8 mouse cellular contexts compared by ENCODE assay signal in the genomic region with DNA sequence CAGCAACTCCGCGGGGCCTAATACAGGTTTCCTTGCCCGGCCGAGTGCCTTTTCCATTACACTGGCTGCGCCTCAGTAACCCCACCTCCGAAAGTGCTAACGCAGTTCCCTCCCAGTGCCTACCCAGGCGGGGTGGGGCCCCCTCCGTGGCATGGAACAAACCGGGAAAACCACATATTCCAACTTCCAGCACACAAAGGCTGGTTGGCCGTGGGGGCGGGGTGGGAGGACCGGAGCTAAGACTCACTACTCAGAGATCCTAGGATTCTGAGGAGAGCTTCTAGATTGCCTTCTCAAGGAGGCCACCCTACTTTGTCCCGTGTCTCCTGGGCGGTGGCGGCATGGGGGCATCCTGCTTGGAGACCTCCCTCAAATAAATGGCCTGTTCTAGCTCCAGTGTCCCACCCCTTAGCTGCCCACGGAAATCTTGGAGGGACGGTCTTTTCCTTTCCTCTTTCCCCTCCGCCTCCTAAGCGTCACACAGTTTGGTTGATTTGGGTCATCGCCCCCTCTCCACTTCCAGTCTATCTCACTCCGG. TPM values are rescaled to one million over a fixed set of nuclear protein-coding genes. Genes with fewer than 3 reads are reported as not detected.
DNase-seq lines count a peak whose midpoint lies in the region; ATAC-seq lines count a peak whose summit lies in the region.

No protein-coding gene starts in this region.

- H3K4me2 ChIP-seq in hindbrain, embryonic 14.5 days (replicated peaks) = peak overlapping the region; percentile 96
- H3K4me2 ChIP-seq in liver, embryonic 11.5 days = peak overlapping the region; percentile 67
- H3K4me2 ChIP-seq in neural tube, embryonic 11.5 days (ENCODE audit: low read depth) = peak overlapping the region; percentile 74

- peaks cover 25% of the 10 kb centered on the region for H3K27me3 ChIP-seq in hindbrain, embryonic 14.5 days (ENCODE audit: control insufficient read depth, insufficient read depth, low read length)
- H3K27me3 ChIP-seq in liver, embryonic 11.5 days (replicated peaks; ENCODE audit: control insufficient read depth, insufficient read depth, low read length) = peaks cover 59% of the 10 kb centered on the region
- no peaks in the 10 kb centered on the region for H3K27me3 ChIP-seq in neural tube, embryonic 11.5 days (ENCODE audit: control insufficient read depth, insufficient read depth, low read length)

- H3K4me1 ChIP-seq in hindbrain, embryonic 14.5 days (replicated peaks; ENCODE audit: control insufficient read depth, insufficient read depth, low read length) = peaks cover 5% of the 10 kb centered on the region; the same call in 1 of the 2 replicates
- H3K4me1 ChIP-seq in liver, embryonic 11.5 days (replicated peaks; ENCODE audit: control insufficient read depth, insufficient read depth, low read length) = peaks cover 3% of the 10 kb centered on the region; the same call in 1 of the 2 replicates
- peaks cover 7% of the 10 kb centered on the region for H3K4me1 ChIP-seq in neural tube, embryonic 11.5 days (ENCODE audit: control insufficient read depth, insufficient read depth, low read length)

- no peaks in the 10 kb centered on the region for H3K36me3 ChIP-seq in hindbrain, embryonic 14.5 days (replicated peaks; ENCODE audit: control insufficient read depth, insufficient read depth)
- no peaks in the 10 kb centered on the region for H3K36me3 ChIP-seq in liver, embryonic 11.5 days (ENCODE audit: control insufficient read depth, insufficient read depth, low read length)
- H3K36me3 ChIP-seq in neural tube, embryonic 11.5 days (ENCODE audit: control insufficient read depth, insufficient read depth, low read length) = no peaks in the 10 kb centered on the region

- H3K4me3 ChIP-seq in hindbrain, embryonic 14.5 days (replicated peaks; ENCODE audit: low read length) = peak overlapping the region; percentile 48
- peak overlapping the region; percentile 59 for H3K4me3 ChIP-seq in liver, embryonic 11.5 days (ENCODE audit: low read depth, low read length)
- peak overlapping the region; percentile 60 for H3K4me3 ChIP-seq in neural tube, embryonic 11.5 days (ENCODE audit: low read depth, low read length)

- peak overlapping the region; percentile 59 for H3K9ac ChIP-seq in hindbrain, embryonic 14.5 days
- H3K9ac ChIP-seq in liver, embryonic 11.5 days (ENCODE audit: low read depth, low read length) = peak overlapping the region; percentile 48
- H3K9ac ChIP-seq in neural tube, embryonic 11.5 days (ENCODE audit: low read length) = peak overlapping the region; percentile 68

- peak; percentile 26; the same call in 1 of the 2 replicates for ATAC-seq in hindbrain, embryonic 14.5 days (ENCODE audit: low FRiP score)
- peak; percentile 13; the same call in 1 of the 2 replicates for ATAC-seq in liver, embryonic 11.5 days (replicated peaks; ENCODE audit: low FRiP score)
- ATAC-seq in neural tube, embryonic 11.5 days (ENCODE audit: insufficient read depth, low FRiP score, low TSS enrichment) = no peak; the same call in 1 of the 2 replicates

- H3K27ac ChIP-seq in hindbrain, embryonic 14.5 days = 0 out of 2 replicates have a peak overlapping the region, but pooled peaks have one; percentile 48
- H3K27ac ChIP-seq in liver, embryonic 11.5 days (ENCODE audit: low read depth, low read length) = peak overlapping the region; percentile 77
- H3K27ac ChIP-seq in neural tube, embryonic 11.5 days (ENCODE audit: low read depth, low read length) = 0 out of 2 replicates have a peak overlapping the region, but pooled peaks have one; percentile 56

- no peaks in the 10 kb centered on the region for H3K9me3 ChIP-seq in hindbrain, embryonic 14.5 days (ENCODE audit: control insufficient read depth, low read length)
- no peaks in the 10 kb centered on the region for H3K9me3 ChIP-seq in liver, embryonic 11.5 days (ENCODE audit: control insufficient read depth, low read length)
- no peaks in the 10 kb centered on the region for H3K9me3 ChIP-seq in neural tube, embryonic 11.5 days (ENCODE audit: control insufficient read depth, low read length)

- WGBS in hindbrain, embryonic 14.5 days = 3% methylated on average over 22 of the region's 22 CpGs
- WGBS in liver, embryonic 11.5 days = 5% methylated on average over 22 of the region's 22 CpGs
- WGBS in neural tube, embryonic 11.5 days = 1% methylated on average over 22 of the region's 22 CpGs

- peak; percentile 16 to 24 for DNase-seq in thymus, adult 18-20 months
- no peak for DNase-seq in thymus, postnatal 0 days (ENCODE audit: low spot score)
- DNase-seq in forelimb bud, embryonic 11.5 days (ENCODE audit: low read depth, low spot score) = peak; percentile 66
- no peak for DNase-seq in hindbrain, embryonic 14.5 days (ENCODE audit: low spot score)
- peak; percentile 66 for DNase-seq in liver, embryonic 11.5 days (ENCODE audit: low spot score)
- DNase-seq in neural tube, embryonic 11.5 days (ENCODE audit: low spot score) = peak; percentile 71
- peak; percentile 63 for DNase-seq in urinary bladder, postnatal 25 days (ENCODE audit: low spot score)
- no peak for DNase-seq in layer of hippocampus, adult 9-11 months

RNA-seq across cellular contexts. Expression of a gene that starts 0.7 kb away (rescaled TPM):
- 11.8 and 12.3 TPM in 2 replicates for polyA plus RNA-seq in thymus, postnatal 0 days (2015; fragmentation: Nextera tagmentation; extraction: Ambion mirVana)
- polyA plus RNA-seq in hindbrain, embryonic 14.5 days (2014; fragmentation: Nextera tagmentation; extraction: Ambion mirVana) = 2.6 and 3.2 TPM in 2 replicates
- 3.2 TPM in 2 replicates for polyA plus RNA-seq in liver, embryonic 11.5 days (2014; fragmentation: Nextera tagmentation; extraction: Ambion mirVana)
- polyA plus RNA-seq in neural tube, embryonic 11.5 days (2014; fragmentation: Nextera tagmentation; extraction: Ambion mirVana) = 7.5 and 8.4 TPM in 2 replicates

RNA-seq across cellular contexts. Expression of a gene that starts 39.5 kb away (rescaled TPM):
- 77.8 and 101 TPM in 2 replicates for polyA plus RNA-seq in thymus, postnatal 0 days (2015; fragmentation: Nextera tagmentation; extraction: Ambion mirVana)
- polyA plus RNA-seq in hindbrain, embryonic 14.5 days (2014; fragmentation: Nextera tagmentation; extraction: Ambion mirVana) = 13.8 and 17.6 TPM in 2 replicates
- polyA plus RNA-seq in liver, embryonic 11.5 days (2014; fragmentation: Nextera tagmentation; extraction: Ambion mirVana) = 47.0 and 49.8 TPM in 2 replicates
- 90.0 and 93.2 TPM in 2 replicates for polyA plus RNA-seq in neural tube, embryonic 11.5 days (2014; fragmentation: Nextera tagmentation; extraction: Ambion mirVana)

Comparison
In these comparisons a context has a peak if more than half of its experiments do, and no peak if none do; other contexts are left out.
1. DNase-seq: peak in thymus, adult 18-20 months (2 of 2), forelimb bud, embryonic 11.5 days (single experiment), liver, embryonic 11.5 days (single experiment), neural tube, embryonic 11.5 days (single experiment) and urinary bladder, postnatal 25 days (single experiment); none in thymus, postnatal 0 days (single experiment), hindbrain, embryonic 14.5 days (single experiment) and layer of hippocampus, adult 9-11 months (single experiment).
2. Peak in every context shown above with its lines, with median percentiles within 50 percentile points of each other: H3K27ac ChIP-seq, H3K4me2 ChIP-seq, H3K4me3 ChIP-seq and H3K9ac ChIP-seq.